Mouse (Mus musculus): ENCODE results near the gene Klhl40.

Klhl40 gene

GRCm38 (mm10) chr9:121828314-121828713, 50.9 kb downstream of the Klhl40 start:
- DNase-seq: no peak

- DNase-seq: no peak
Observed at GRCm38 (mm10) chr9:121829270-121829992, 52.0 kb downstream of the Klhl40 start.

GRCm38 (mm10) chr9:121830243-121830955, 53.0 kb downstream of the Klhl40 start:
- DNase-seq: no peak

GRCm38 (mm10) chr9:121830956-121831293, 53.5 kb downstream of the Klhl40 start:
- DNase-seq: peak; percentile 78
